Mouse (Mus musculus): Measurements from ENCODE around the gene Msx1. TPM values are rescaled to one million over a fixed set of nuclear protein-coding genes. Genes with fewer than 3 reads are reported as not detected.
"Not testable (repeated sequence)": the region's sequence is repeated elsewhere in the genome, so short reads cannot be mapped to it uniquely, and the experiment has no call there.

The Msx1 gene
- total RNA-seq (2017) = not detected in 3 replicates

DNA sequence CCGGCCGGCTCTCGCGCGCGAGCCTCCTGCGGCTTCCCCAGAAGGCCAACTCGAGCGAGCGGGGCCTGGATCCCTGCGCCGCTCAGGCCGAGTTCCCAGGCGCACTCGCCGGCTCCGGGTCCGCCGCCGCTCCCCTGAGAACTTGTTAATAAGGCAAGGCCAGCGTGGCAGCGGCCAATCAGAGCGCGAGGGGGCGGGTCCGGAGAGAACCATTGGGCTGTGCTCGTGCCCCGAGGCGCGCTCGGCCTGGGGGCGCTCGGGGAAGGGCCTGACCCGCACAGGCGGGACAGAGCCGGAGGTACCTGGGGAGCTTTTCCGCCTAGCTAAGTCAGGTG is at the start of gene Msx1:
Gene Msx1, minus strand, starts transcription at position 123 of the 335 bp plus-strand sequence.
- no peak for ATAC-seq (replicated peaks; ENCODE audit: insufficient number of reproducible peaks, low FRiP score, low TSS enrichment, poor library complexity, severe bottlenecking)

DNA sequence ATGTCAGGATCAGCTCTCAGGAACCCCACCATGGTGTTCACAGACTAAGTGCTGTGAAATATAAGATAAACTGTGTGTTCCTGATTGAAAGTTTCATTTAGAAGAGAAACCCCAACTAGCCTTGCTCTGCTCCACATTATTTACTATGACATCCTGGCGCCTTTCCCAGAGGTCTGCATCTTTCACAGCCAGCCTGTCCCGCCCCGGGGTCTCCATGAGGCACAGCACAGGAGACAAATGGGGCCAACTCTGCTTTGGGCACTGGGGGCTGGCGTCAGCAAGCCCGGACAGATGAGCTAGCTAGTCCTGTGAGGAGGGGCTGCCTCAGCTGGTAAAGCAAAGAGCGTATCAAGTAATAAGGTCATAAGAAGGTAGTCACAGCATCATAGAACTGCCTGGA is 41.1 kb upstream of the Msx1 start:
- no peak for ATAC-seq (replicated peaks; ENCODE audit: insufficient number of reproducible peaks, low FRiP score, low TSS enrichment, poor library complexity, severe bottlenecking)

DNA sequence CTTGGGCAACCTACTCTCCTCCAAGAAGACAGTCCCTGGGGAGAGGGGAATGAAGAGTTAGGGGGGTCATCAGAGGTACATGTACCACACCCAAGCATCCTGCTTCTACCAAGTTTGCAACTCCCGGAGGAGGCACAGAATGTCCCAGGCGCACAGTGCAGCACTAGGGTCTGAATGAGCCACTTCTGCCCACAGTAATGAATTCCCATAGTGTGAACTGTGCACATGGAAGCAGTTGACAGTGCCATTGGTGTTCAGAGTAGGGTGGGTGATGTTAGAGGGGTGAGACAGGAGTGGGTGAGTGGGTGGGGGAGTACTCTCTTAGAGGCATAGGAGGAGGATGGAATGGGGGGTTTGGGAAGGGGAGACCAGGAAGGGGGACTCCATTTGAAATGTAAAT is 39.9 kb upstream of the Msx1 start:
- ATAC-seq (replicated peaks; ENCODE audit: insufficient number of reproducible peaks, low FRiP score, low TSS enrichment, poor library complexity, severe bottlenecking) = no peak

DNA sequence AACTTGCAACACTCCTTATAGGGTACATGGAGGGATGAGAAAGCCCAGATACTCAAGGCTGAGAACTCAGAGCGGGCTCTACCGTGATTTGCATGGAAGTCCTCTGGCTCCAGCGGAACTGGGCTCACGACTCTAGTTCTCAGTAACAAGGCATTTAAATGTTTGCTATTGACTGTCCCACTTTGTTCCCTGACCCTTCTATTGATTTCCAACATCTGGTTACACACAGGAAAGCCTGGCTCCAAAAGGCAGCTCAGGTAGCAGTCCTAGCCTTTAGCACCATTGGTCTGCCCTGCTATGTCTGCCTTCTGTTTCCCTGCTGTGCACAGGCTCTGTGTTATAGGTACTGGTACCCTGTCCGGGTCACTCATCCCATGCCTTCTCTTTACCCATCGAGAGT is 36.5 kb upstream of the Msx1 start:
- no peak for ATAC-seq (replicated peaks; ENCODE audit: insufficient number of reproducible peaks, low FRiP score, low TSS enrichment, poor library complexity, severe bottlenecking)

DNA sequence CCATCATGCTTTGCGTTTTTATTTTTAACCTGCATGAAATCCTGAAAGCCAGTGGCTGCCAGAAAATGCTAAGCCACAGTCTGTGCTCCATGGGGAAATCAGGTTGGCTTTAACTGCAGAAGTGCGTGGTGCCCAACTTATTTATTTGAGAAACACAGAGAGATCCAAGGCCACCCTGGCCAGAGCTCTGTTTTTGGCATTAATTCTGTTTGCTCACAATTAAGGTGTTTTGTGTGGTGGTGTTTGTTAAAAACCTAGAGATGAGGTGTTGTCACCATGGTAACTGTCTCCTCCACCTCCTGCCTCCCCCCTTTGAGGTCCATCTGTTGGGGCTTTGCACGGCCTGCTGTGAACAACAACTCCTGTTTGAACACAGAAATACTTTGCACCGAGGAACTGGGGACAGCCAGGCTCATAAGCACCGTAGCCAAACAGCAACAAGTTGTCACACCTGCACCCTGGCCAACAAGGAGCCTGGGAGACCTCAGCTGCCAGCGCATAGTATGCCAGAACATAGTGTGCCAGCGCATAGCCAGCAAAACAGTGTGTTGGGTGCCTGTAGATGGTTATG is 35.9 kb upstream of the Msx1 start:
- ATAC-seq (replicated peaks; ENCODE audit: insufficient number of reproducible peaks, low FRiP score, low TSS enrichment, poor library complexity, severe bottlenecking) = no peak

DNA sequence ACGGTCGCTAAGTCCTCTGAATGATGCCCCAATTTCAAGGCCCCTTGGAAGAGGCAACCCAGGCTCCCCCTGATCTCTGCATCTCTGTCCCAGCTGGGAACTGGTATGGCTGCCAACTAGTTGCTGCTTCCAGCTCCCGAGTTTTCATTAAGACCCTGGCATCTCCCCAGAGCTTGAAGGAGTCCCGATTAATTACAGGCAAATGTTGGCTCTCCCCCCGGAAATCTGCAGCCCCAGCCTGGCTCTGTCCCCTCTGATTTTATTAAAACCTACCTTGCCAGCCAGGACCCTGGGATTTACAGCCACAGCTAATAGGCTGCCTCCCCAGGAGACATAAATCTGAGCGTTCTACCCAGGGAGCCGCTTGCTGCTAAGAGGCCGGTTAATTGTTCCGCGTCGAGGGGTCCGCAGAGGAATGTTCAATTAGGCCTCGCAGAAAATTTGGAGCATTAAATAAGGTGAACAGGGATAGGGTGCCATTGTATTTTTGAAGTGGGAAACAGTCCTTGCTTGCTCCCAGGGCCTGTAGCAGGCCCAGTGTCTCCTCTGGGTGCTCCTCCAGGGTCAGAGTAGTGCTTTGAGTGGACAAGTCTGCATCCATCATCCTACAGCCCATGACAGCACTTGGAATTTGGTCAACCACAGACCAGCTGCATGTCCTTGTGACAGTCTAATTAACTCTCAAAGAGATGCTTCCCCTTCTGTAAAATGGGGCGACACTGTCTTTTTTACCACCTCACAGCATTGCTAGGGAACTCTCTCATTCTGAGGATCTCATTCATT is 33.6 kb upstream of the Msx1 start:
- ATAC-seq (replicated peaks; ENCODE audit: insufficient number of reproducible peaks, low FRiP score, low TSS enrichment, poor library complexity, severe bottlenecking) = no peak

DNA sequence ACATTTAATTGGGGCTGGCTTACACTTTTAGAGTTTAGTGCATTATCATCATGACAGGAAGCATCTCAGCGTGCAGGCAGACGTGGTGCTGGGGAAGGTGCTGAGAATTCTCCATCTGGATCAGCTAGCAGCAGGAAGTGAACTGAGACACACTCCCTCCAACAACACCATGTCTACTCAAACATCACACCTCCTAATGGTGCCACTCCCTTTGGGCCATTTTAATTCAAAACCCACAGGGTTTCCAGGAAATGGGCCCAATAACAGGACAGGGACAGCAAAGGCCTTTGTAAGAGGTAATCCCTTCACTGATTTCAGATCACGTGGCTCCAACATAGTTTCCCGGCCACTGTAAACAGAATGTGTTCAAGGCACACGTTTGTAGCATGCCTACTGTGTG is 31.7 kb upstream of the Msx1 start:
- ATAC-seq (replicated peaks; ENCODE audit: insufficient number of reproducible peaks, low FRiP score, low TSS enrichment, poor library complexity, severe bottlenecking) = no peak

DNA sequence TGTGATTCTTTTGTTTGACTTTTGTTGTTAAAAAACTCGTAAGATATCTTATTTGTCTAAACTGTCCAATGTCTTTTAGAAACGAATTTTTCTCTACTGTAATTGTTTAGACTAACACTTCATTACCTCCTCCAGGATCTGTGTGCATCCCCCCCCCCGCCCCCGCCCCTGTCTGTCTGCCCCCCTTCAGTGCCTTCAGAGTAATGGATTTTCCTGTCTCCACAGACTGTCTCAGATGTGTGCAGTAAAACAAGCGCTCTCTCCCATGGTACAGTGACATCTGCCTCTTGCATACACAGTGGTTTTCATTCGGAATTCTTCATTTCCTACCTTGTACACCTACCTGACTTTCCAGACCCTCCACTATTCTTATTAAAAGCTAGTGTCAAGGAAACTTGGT is 29.9 kb upstream of the Msx1 start:
- no peak for ATAC-seq (replicated peaks; ENCODE audit: insufficient number of reproducible peaks, low FRiP score, low TSS enrichment, poor library complexity, severe bottlenecking)

DNA sequence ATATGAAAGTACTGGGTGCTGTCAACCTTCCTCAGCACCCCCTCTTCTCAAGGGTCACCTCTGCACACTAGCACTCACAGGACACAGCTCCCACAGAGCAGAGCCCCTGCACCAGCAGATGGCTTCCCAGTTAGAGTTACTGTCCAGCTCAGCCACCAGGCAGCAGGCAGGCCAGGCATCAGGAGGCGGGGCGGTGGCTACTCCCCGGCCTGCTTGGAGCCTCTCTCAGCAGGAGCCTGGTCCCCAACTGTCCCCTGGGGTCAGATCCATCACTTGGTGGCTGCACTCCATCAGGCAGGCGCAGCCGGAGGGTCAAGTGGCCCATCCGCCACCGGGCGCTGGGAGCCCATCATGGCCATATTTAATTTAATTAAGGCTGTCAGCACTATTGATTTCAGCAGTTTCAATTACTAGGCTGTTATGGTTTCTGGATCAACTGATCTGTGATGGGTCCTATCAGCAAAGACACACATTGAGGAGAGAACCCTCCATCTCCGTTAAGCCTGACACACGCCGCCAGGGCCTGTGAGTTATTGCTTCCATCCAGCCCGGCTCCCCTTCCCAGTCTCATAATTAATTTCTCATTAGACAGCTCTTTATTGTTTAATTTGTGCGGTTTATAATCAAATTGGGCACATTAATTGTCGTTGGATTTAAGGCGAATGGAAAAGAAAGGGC is 27.1 kb upstream of the Msx1 start:
- ATAC-seq (replicated peaks; ENCODE audit: insufficient number of reproducible peaks, low FRiP score, low TSS enrichment, poor library complexity, severe bottlenecking) = no peak

DNA sequence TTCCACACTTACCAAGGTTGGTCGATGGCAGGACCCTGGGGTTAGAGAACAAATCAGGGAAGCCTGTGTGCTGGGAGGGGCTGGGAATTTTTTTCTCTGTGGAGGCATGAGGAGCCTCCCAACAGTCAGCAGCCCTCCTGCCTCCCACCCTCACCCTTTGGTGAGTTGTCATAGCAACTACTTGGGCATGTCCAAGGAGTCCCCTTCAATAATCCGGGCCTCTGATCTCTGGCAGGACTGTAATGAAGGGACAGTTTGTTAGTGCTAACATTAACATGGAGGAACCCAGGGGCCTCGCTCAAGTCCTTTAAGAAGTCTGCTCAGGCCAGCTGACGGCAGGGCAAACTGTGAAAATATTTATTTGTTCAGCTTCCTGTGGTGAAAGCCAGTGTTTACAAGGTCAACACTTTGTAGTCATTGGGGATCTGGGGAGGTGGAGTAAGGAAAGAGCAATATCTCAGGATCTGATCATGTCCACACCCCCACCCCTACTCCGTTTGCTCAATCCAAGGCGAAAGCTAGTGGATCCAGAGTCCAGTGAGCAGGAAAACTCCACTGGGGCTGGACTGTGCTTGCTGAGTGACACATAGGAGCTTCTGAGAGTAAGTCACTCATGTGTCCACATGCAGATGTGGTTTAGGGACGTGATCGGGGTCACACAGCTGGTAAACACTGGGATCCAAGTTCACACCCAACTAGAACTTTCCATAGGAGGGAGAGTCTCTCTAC is 24.8 kb upstream of the Msx1 start:
- ATAC-seq (replicated peaks; ENCODE audit: insufficient number of reproducible peaks, low FRiP score, low TSS enrichment, poor library complexity, severe bottlenecking) = no peak

DNA sequence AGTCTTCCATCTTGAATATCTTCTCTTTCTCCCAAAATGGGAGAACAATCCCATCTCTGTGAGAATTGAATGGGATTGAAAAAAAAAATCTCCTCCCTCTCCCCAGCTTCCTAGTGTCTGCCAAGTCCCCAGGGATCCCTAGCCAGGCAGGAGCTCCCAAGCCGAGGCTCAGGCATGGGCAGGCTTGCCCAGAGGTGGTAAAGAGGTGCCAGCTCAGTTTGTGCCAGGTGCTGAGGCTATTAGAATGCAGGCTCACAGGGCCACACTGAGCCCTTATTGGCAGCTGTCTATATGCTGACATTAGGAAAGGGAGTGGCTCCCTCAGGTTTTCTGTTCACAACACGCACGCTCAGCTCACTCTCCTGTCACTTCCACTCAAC is 11.9 kb upstream of the Msx1 start:
- ATAC-seq (replicated peaks; ENCODE audit: insufficient number of reproducible peaks, low FRiP score, low TSS enrichment, poor library complexity, severe bottlenecking) = no peak

DNA sequence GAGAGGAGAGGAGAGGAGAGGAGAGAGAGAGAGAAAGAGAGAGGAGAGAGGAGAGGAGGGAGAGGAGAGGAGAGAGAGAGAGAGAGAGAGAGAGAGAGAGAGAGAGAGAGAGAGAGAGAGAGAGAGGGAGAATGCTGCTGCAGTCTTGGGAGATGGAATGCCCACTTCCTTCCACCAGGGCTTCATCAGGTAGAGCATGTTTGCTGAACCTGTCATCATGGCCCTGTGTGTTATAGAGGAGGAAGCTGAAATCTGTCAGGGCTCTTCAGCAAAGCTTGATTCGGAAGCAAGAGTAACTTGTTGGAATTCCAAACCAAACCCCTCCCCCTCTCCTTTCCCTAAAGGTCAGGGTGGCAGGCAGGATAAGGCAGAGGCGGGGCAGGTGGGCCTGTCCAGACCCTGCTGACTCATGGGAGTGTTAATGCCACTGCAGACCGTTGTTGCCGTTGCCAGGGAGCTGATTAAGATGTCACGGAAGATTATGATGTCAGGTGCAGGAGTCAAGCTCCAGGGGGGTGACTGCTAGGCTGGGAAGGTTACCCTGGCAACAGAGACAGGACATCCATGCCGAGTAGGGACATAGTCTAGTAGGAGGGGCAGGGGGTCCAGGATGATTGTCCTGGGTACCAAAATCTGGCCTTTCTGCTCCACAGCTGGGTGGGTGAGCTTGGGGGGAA is 11.3 kb upstream of the Msx1 start:
- ATAC-seq (replicated peaks; ENCODE audit: insufficient number of reproducible peaks, low FRiP score, low TSS enrichment, poor library complexity, severe bottlenecking) = no peak

DNA sequence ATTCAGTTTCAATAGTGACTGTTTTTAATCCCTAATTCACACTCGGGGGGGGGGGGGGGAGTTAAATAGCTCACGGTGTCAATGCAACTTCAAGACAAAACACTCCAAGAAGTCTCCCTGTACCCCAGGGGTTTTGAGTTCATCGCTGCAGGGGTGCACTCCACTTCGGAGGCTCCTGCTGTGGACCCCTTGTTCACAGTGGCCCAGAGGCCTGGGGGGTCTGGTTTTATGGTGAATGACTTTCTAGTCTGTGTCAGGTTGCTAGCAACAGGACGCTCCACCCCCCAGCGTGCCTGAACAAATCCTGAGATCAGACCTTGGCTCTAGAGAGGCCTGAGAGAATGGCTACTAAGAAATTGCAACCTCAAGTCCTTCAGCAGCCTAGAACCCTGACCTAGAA is 8.4 kb upstream of the Msx1 start:
- no peak for ATAC-seq (replicated peaks; ENCODE audit: insufficient number of reproducible peaks, low FRiP score, low TSS enrichment, poor library complexity, severe bottlenecking)

DNA sequence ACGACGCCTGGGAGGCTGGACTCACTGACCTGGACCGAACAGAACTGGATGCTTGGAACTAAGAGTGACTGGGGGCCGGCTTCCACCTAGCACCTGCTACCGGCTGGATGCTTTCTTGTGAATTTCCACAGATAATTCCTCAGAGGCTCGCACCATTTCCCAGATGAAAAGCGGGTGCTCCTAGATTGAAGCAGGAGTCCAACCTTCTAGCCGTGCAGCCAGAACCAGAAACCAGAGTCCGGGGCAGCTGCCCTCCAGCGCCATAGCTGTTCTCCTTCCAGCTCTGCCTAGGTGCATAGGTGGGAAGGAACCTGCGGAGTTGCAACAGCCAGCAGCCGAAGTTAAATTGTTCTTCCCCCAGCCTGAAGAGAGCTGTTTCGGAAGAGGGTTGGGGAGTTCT is 7.6 kb upstream of the Msx1 start:
- ATAC-seq (replicated peaks; ENCODE audit: insufficient number of reproducible peaks, low FRiP score, low TSS enrichment, poor library complexity, severe bottlenecking) = no peak

DNA sequence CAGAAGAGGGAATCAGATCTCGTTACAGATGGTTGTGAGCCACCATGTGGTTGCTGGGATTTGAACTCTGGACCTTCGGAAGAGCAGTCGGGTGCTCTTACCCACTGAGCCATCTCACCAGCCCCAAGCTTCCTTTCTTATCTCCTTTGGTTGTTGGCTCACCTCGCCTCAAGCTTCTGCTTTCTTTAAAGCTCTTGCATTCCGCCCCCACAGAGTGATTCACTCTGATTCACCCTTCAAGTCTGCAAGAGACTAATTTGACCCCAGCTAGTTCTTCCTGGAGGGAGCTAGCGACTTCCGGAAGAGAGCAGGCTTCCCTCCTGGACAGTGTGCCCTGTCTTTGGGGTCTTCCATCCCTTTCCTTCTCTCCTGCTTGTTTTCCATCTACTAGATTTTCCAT is 6.1 kb upstream of the Msx1 start:
- ATAC-seq (replicated peaks; ENCODE audit: insufficient number of reproducible peaks, low FRiP score, low TSS enrichment, poor library complexity, severe bottlenecking) = not testable (repeated sequence)

DNA sequence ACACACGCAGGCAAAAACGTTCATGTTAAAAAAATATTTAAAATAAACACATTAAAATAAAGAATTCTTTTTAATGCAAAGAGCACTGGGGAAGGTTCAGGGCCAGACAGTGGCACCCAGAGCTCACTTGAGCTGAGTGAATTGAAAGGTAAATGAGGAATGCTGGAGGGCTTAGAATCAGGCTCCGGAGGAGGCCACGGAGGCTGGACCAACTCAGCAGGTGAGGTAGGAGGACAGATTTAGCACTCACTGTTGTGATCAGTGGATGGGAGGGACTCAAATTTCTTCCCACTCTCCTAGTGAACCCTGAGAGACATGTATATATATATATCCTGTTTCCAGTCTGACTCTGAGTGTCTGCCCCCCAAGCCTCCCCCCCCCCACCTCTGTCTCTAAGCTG is 5.5 kb upstream of the Msx1 start:
- no peak for ATAC-seq (replicated peaks; ENCODE audit: insufficient number of reproducible peaks, low FRiP score, low TSS enrichment, poor library complexity, severe bottlenecking)

DNA sequence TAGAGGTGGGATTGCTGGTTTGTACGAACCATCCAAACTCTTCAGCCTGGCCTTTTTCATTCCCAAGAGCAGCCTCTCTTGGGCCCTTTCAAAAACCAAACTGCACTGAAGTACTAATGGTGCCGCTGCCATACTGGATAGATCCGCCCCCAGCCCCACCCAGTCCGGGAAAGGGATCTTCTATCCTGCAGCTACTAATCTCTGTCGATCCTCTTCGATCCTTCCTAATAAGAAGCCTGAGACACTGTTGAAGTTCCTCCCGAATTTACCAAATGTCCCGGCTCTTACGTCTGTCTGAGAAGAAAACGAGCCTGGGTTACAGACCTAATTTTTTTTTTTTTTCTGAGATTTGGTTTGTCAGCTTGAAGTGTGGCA is 4.9 kb upstream of the Msx1 start:
- ATAC-seq (replicated peaks; ENCODE audit: insufficient number of reproducible peaks, low FRiP score, low TSS enrichment, poor library complexity, severe bottlenecking) = no peak

DNA sequence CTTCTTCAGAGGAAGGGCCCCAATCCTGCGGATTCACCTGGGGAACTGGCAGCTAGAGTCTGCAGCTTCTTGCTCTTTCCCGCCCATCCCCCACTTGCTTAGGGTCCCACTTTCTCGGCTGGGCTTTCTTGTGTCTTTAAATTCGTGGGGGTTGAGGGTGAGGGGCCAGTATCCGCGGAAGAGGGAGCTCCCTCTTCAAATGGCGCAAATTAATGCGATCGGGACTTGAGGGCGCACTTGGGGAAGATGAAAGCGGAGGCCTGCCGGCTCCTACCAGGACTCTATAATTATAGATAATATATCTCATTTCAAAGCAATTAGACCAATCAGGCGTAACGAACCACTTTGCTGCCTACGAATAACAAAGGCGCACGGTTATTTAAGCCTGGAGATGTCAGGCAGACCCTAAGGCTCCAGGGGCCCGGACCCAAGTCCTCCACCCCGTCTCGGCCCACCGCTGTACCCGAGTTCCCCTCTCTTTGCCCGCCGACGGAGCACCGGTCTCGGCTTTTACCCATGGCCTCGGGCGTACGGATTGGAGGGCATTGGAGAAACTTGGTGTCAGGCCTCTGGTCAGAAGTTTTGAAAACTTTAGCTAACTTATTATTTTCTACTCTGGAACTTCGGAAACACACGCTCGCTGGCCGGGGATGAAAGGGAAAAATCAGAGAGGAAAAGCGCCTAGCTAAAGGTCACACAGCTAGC is 4.4 kb upstream of the Msx1 start:
- ATAC-seq (replicated peaks; ENCODE audit: insufficient number of reproducible peaks, low FRiP score, low TSS enrichment, poor library complexity, severe bottlenecking) = no peak

DNA sequence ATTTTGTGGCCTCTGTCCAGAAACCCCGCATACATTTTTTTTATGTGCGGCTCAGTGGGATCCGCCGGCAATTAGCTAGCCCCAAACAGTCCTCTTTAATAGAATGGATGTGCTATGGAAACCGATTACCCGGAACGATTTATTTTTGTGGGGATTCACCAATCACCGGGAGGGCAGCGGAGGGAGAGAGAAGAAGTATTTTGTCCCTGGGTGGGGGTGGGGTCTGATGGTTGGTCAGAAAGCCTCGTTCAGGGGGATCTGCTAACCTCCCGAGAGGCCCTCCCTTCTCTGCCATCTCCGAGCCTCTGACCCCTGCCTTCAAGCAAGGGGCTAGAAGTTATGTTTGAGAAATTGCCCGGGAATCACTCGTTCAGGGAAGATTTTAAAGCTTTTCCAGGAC is 3.6 kb upstream of the Msx1 start:
- no peak for ATAC-seq (replicated peaks; ENCODE audit: insufficient number of reproducible peaks, low FRiP score, low TSS enrichment, poor library complexity, severe bottlenecking)

Data from monocyte, adult 5-6 weeks (primary cell).